Mouse (Mus musculus): ENCODE measurements around the gene Hnrnpll. TPM values are rescaled to one million over a fixed set of nuclear protein-coding genes. Genes with fewer than 3 reads are reported as not detected.

Hnrnpll gene
- polyA plus RNA-seq, 1 experiment from 2014 or later: 126 TPM

GRCm38 (mm10) chr17:80084424-80084823 lies 22.3 kb upstream of the Hnrnpll start:
- 78% methylated on average over 9 of the region's 9 CpGs for WGBS
- Histone ChIP-seq H3K4me3 (replicated peaks) (no peak overlapping the region), H3K4me2 (no peak overlapping the region), H3K4me1 (no peaks in the 10 kb centered on the region), H3K9ac (no peak overlapping the region), H3K36me3 (replicated peaks) (no peaks in the 10 kb centered on the region), H3K27ac (no peak overlapping the region), H3K27me3 (no peaks in the 10 kb centered on the region), H3K9me3 (no peaks in the 10 kb centered on the region)
- no peak for ATAC-seq (ENCODE audit: low FRiP score)

- Histone ChIP-seq H3K4me3 (replicated peaks) (no peak overlapping the region), H3K4me1 (no peaks in the 10 kb centered on the region), H3K9ac (no peak overlapping the region), H3K27me3 (no peaks in the 10 kb centered on the region), H3K9me3 (no peaks in the 10 kb centered on the region), H3K4me2 (no peak overlapping the region), H3K36me3 (replicated peaks) (no peaks in the 10 kb centered on the region), H3K27ac (no peak overlapping the region)
- ATAC-seq (ENCODE audit: low FRiP score): no peak
- WGBS: 77% methylated on average over 6 of the region's 6 CpGs
Measured at GRCm38 (mm10) chr17:80083223-80083622, 21.1 kb upstream of the Hnrnpll start.

GRCm38 (mm10) chr17:80078726-80079125 lies 16.6 kb upstream of the Hnrnpll start:
- WGBS: 91% methylated on average over 4 of the region's 4 CpGs
- Histone ChIP-seq H3K4me2 (no peak overlapping the region), H3K9me3 (no peaks in the 10 kb centered on the region)

GRCm38 (mm10) chr17:80067257-80067656 lies 5.1 kb upstream of the Hnrnpll start:
- H3K36me3 ChIP-seq (replicated peaks): no peaks in the 10 kb centered on the region
- H3K4me3 ChIP-seq (replicated peaks): no peak overlapping the region
- no peaks in the 10 kb centered on the region for H3K9me3 ChIP-seq
- H3K27ac ChIP-seq: no peak overlapping the region
- no peak overlapping the region for H3K4me2 ChIP-seq
- H3K27me3 ChIP-seq: no peaks in the 10 kb centered on the region
- no peak overlapping the region for H3K9ac ChIP-seq
- ATAC-seq (ENCODE audit: low FRiP score): no peak
- peaks cover 6% of the 10 kb centered on the region for H3K4me1 ChIP-seq
- WGBS: 92% methylated on average over 5 of the region's 6 CpGs

More at GRCm38 (mm10) chr17:80078726-80079125, 16.6 kb upstream of the Hnrnpll start:
- H3K27ac ChIP-seq: no peak overlapping the region
- H3K27me3 ChIP-seq: no peaks in the 10 kb centered on the region
- H3K36me3 ChIP-seq (replicated peaks): no peaks in the 10 kb centered on the region
- ATAC-seq (ENCODE audit: low FRiP score): no peak
- no peak overlapping the region for H3K9ac ChIP-seq
- no peak overlapping the region for H3K4me3 ChIP-seq (replicated peaks)
- no peaks in the 10 kb centered on the region for H3K4me1 ChIP-seq

GRCm38 (mm10) chr17:80063840-80064495 lies 1.8 kb upstream of the Hnrnpll start:
- Histone ChIP-seq H3K9ac (no peak overlapping the region), H3K9me3 (no peaks in the 10 kb centered on the region), H3K4me2 (no peak overlapping the region), H3K27me3 (no peaks in the 10 kb centered on the region), H3K27ac (no peak overlapping the region), H3K4me3 (replicated peaks) (no peak overlapping the region), H3K36me3 (replicated peaks) (no peaks in the 10 kb centered on the region), H3K4me1 (peaks cover 21% of the 10 kb centered on the region)
- WGBS: 72% methylated on average over 8 of the region's 8 CpGs
- ATAC-seq (ENCODE audit: low FRiP score): no peak

- 91% methylated on average over 10 of the region's 10 CpGs for WGBS
- Histone ChIP-seq H3K36me3 (replicated peaks) (no peaks in the 10 kb centered on the region), H3K4me3 (replicated peaks) (no peak overlapping the region), H3K27ac (no peak overlapping the region), H3K27me3 (no peaks in the 10 kb centered on the region), H3K9me3 (no peaks in the 10 kb centered on the region), H3K9ac (no peak overlapping the region), H3K4me2 (peak overlapping the region; percentile 61; the same call in 1 of the 2 replicates), H3K4me1 (peaks cover 24% of the 10 kb centered on the region)
- ATAC-seq (ENCODE audit: low FRiP score): no peak
Measured at GRCm38 (mm10) chr17:80063386-80063785, 1.3 kb upstream of the Hnrnpll start.

GRCm38 (mm10) chr17:80062620-80063010 lies 481 bp upstream of the Hnrnpll start:
- H3K4me3 ChIP-seq (replicated peaks): peak overlapping the region; percentile 75
- H3K36me3 ChIP-seq (replicated peaks): 0 out of 2 replicates have a peak, but pooled peaks cover 4% of the 10 kb centered on the region
- H3K9me3 ChIP-seq: no peaks in the 10 kb centered on the region
- ATAC-seq (ENCODE audit: low FRiP score): peak; percentile 56
- WGBS: 3% methylated on average over 15 of the region's 15 CpGs
- H3K9ac ChIP-seq: peak overlapping the region; percentile 98
- peaks cover 31% of the 10 kb centered on the region for H3K4me1 ChIP-seq
- peak overlapping the region; percentile 100 for H3K27ac ChIP-seq
- peak overlapping the region; percentile 61 for H3K4me2 ChIP-seq
- H3K27me3 ChIP-seq: no peaks in the 10 kb centered on the region

- Histone ChIP-seq H3K4me1 (peaks cover 31% of the 10 kb centered on the region), H3K27ac (peak overlapping the region; percentile 100), H3K4me3 (replicated peaks) (peak overlapping the region; percentile 75), H3K9ac (peak overlapping the region; percentile 98), H3K9me3 (no peaks in the 10 kb centered on the region), H3K36me3 (replicated peaks) (0 out of 2 replicates have a peak, but pooled peaks cover 4% of the 10 kb centered on the region), H3K4me2 (peak overlapping the region; percentile 61), H3K27me3 (no peaks in the 10 kb centered on the region)
- ATAC-seq (ENCODE audit: low FRiP score): peak; percentile 31
- under 1% methylated on average over 82 of the region's 83 CpGs for WGBS
Measured at GRCm38 (mm10) chr17:80060828-80061782, 1.0 kb downstream of the Hnrnpll start.

GRCm38 (mm10) chr17:80060151-80060550 lies 2.0 kb downstream of the Hnrnpll start:
- peaks cover 31% of the 10 kb centered on the region for H3K4me1 ChIP-seq
- H3K27me3 ChIP-seq: no peaks in the 10 kb centered on the region
- whole genome bisulfite sequencing: 19% methylated on average over 5 of the region's 5 CpGs
- H3K4me3 ChIP-seq (replicated peaks): peak overlapping the region; percentile 75
- 0 out of 2 replicates have a peak, but pooled peaks cover 4% of the 10 kb centered on the region for H3K36me3 ChIP-seq (replicated peaks)
- H3K4me2 ChIP-seq: peak overlapping the region; percentile 61
- no peak overlapping the region for H3K27ac ChIP-seq
- no peaks in the 10 kb centered on the region for H3K9me3 ChIP-seq
- H3K9ac ChIP-seq: peak overlapping the region; percentile 98
- ATAC-seq (ENCODE audit: low FRiP score): no peak

GRCm38 (mm10) chr17:80059731-80060130 lies 2.4 kb downstream of the Hnrnpll start:
- H3K27ac ChIP-seq: no peak overlapping the region
- no peaks in the 10 kb centered on the region for H3K9me3 ChIP-seq
- H3K4me2 ChIP-seq: peak overlapping the region; percentile 61
- 0 out of 2 replicates have a peak, but pooled peaks cover 4% of the 10 kb centered on the region for H3K36me3 ChIP-seq (replicated peaks)
- H3K4me1 ChIP-seq: peaks cover 31% of the 10 kb centered on the region
- peak overlapping the region; percentile 75 for H3K4me3 ChIP-seq (replicated peaks)
- WGBS: 26% methylated on average over 1 of the region's 1 CpGs
- H3K27me3 ChIP-seq: no peaks in the 10 kb centered on the region
- peak overlapping the region; percentile 98; the same call in 1 of the 2 replicates for H3K9ac ChIP-seq
- no peak for ATAC-seq (ENCODE audit: low FRiP score)

- H3K27me3 ChIP-seq: no peaks in the 10 kb centered on the region
- WGBS: 69% methylated on average over 1 of the region's 1 CpGs
- H3K36me3 ChIP-seq (replicated peaks): 0 out of 2 replicates have a peak, but pooled peaks cover 4% of the 10 kb centered on the region
- H3K9me3 ChIP-seq: no peaks in the 10 kb centered on the region
- no peak overlapping the region for H3K4me2 ChIP-seq
- peaks cover 31% of the 10 kb centered on the region for H3K4me1 ChIP-seq
- no peak overlapping the region for H3K9ac ChIP-seq
- ATAC-seq (ENCODE audit: low FRiP score): no peak
- H3K27ac ChIP-seq: no peak overlapping the region
- no peak overlapping the region for H3K4me3 ChIP-seq (replicated peaks)
Measured at GRCm38 (mm10) chr17:80058501-80058900, 3.6 kb downstream of the Hnrnpll start.
